Mouse (Mus musculus): Measurements from ENCODE around the gene Elmo3. TPM values are rescaled to one million over a fixed set of nuclear protein-coding genes. Genes with fewer than 3 reads are reported as not detected.

Elmo3 gene
- polyA plus RNA-seq, 1 experiment from 2014 or later: 1.3 TPM

DNA sequence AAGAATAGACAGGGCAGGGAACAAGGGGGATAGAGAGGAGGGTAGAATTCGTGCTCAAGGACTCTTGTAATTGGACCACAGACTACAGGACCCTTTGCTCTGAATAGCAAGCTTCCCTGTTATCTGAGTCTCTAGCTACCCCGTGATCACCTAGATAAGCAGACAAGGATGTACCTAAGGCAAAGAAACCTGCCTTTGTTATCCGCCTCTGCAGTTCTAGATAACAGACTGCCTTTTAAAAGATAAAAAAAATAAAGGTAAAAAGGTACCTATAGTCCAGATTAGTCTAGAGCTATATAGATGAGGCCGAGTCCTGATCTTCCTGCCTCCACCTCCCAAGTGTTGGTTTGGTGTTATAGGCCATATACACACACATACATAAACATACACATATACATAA, 37.4 kb downstream of the Elmo3 start:
- H3K9ac ChIP-seq (replicated peaks; ENCODE audit: low read depth, low read length): no peak overlapping the region
- H3K4me1 ChIP-seq (ENCODE audit: control insufficient read depth, insufficient read depth, low read length): no peaks in the 10 kb centered on the region
- no peak for ATAC-seq (ENCODE audit: low read depth)
- no peaks in the 10 kb centered on the region for H3K36me3 ChIP-seq (ENCODE audit: control insufficient read depth, insufficient read depth, low read length)
- 65% methylated on average over 4 of the region's 4 CpGs for WGBS
- no peaks in the 10 kb centered on the region for H3K9me3 ChIP-seq (ENCODE audit: control insufficient read depth, low read length)
- H3K4me2 ChIP-seq (ENCODE audit: low read depth, low read length): no peak overlapping the region
- no peak overlapping the region for H3K27ac ChIP-seq (ENCODE audit: low read depth, low read length)
- H3K4me3 ChIP-seq (ENCODE audit: low read depth, low read length): no peak overlapping the region
- H3K27me3 ChIP-seq (ENCODE audit: control insufficient read depth, insufficient read depth, low read length): peaks cover 8% of the 10 kb centered on the region

DNA sequence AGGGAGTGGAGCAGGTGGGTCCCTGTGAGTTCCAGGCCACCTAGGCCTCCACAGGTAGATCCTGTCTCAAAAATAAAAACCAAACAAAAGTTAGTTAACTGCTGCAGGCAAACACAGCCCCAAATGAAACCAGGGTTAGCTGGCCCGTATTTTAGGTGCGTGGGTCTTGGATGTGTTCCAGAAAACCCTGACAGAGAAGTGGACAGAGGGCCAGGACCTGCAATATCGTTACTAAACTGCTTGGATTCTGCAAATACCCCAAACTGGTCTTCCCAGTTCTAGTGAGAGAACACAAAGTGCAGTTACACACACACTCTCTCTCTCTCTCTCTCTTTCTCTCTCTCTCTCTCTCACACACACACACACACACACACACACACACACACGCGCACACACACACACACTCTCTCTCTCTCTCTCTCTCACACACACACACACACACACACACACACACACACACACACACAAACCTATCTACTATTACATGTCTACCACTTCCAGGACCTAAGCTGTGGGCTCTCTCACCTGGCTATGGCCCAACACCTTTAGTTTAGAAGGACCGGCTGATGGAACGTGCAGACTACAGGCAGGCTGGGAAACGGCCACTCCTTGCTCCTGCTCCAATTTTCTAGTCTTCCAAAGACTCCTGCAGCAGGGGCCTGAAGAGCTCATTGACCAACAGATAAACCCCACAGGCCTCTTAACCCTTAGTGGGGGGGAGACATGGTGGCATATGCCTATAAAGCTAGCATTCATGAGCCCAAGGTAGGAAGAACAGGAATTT, 38.6 kb downstream of the Elmo3 start:
- peaks cover 8% of the 10 kb centered on the region for H3K27me3 ChIP-seq (ENCODE audit: control insufficient read depth, insufficient read depth, low read length)
- no peak overlapping the region for H3K9ac ChIP-seq (replicated peaks; ENCODE audit: low read depth, low read length)
- no peaks in the 10 kb centered on the region for H3K4me1 ChIP-seq (ENCODE audit: control insufficient read depth, insufficient read depth, low read length)
- H3K36me3 ChIP-seq (ENCODE audit: control insufficient read depth, insufficient read depth, low read length): no peaks in the 10 kb centered on the region
- ATAC-seq (ENCODE audit: low read depth): no peak
- H3K9me3 ChIP-seq (ENCODE audit: control insufficient read depth, low read length): no peaks in the 10 kb centered on the region
- WGBS: 84% methylated on average over 6 of the region's 8 CpGs
- no peak overlapping the region for H3K27ac ChIP-seq (ENCODE audit: low read depth, low read length)
- no peak overlapping the region for H3K4me3 ChIP-seq (ENCODE audit: low read depth, low read length)
- no peak overlapping the region for H3K4me2 ChIP-seq (ENCODE audit: low read depth, low read length)

DNA sequence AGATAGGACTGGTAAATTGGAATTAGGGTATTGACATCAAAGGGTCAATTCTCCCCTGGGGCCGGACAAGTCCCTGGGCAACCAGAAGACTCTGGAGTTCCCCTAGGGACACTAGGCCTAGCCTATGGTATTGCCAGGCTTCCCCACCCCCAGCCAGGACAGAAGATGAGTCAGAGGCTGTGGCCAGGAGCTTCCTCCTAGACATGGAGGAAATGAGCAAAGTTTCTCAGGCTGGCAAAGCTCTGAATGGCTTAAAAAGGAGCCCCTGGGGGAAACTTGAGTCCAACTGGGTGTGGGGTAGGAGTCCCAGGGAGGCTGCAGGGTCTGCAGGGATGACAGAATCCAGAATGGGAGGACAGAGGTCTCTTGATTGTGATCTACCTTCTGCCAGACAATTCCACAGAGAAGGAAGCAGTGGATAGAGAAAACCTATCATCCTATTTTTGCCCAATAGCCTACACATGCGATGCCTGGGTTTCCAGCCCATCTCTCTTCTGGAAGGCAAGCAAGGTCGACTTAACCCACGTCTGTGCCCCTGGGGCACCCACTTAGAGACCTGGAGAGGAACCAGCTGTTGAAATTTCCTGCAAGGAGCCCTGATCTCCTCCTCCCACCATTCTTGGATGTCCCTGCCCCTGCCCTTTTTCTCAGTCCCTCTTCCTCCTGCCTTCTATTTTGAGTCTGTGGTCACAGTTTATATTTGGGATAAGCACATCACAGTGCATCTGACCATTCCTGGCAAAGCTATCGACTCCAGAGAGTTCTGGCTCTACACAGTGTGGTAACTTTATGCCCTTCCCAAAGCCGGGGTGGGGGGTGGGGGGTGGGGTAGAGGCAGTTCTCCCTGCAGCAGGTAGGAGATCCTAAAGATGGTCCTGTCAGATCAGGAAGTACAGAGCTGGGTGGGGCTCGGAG, 39.9 kb downstream of the Elmo3 start:
- peaks cover 8% of the 10 kb centered on the region for H3K27me3 ChIP-seq (ENCODE audit: control insufficient read depth, insufficient read depth, low read length)
- H3K9me3 ChIP-seq (ENCODE audit: control insufficient read depth, low read length): no peaks in the 10 kb centered on the region
- no peak overlapping the region for H3K4me2 ChIP-seq (ENCODE audit: low read depth, low read length)
- H3K27ac ChIP-seq (ENCODE audit: low read depth, low read length): no peak overlapping the region
- no peak for ATAC-seq (ENCODE audit: low read depth)
- 73% methylated on average over 7 of the region's 7 CpGs for WGBS
- no peak overlapping the region for H3K4me3 ChIP-seq (ENCODE audit: low read depth, low read length)
- peaks cover 6% of the 10 kb centered on the region for H3K4me1 ChIP-seq (ENCODE audit: control insufficient read depth, insufficient read depth, low read length)
- no peak overlapping the region for H3K9ac ChIP-seq (replicated peaks; ENCODE audit: low read depth, low read length)
- no peaks in the 10 kb centered on the region for H3K36me3 ChIP-seq (ENCODE audit: control insufficient read depth, insufficient read depth, low read length)

DNA sequence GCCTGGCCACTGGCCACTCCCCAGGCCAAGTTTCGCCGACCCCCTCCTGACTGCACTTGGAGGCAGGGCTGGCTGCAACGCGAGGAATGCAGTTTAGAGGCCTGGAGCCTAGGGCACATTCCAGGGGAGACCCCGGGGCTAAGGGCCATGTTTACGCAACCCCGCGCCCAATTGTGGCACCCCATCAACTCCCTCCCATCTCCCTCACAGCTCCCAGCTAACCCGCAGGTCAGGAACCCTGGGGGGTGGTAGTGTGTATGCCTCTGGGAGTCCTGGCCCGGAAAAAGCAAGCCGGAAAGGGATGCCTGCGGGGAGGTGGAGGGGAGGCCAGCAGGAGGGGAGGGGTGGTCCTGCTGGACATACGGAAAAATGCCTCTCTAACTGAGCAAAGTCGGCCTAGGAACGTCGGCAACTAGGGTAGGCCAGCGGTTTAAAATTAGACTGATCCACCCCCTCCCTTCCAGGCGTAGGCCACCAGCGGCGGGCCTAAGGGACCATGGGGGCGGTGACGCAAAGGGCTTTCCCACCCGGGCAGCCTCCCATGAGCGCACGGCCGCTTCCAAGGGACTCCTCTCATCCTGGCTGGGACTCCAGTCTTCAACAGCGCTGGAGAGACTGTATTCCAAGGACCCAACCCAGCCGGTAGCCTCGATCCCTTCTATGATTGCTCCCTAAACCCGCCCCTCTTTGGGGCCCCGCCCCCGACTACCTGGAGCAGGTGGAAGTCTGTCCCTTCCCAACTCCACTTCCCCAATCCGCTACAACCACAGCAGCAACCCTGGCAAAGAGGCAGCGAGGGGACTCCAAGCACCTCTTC, 41.4 kb downstream of the Elmo3 start:
- WGBS: 3% methylated on average over 34 of the region's 34 CpGs
- no peaks in the 10 kb centered on the region for H3K9me3 ChIP-seq (ENCODE audit: control insufficient read depth, low read length)
- no peaks in the 10 kb centered on the region for H3K36me3 ChIP-seq (ENCODE audit: control insufficient read depth, insufficient read depth, low read length)
- ATAC-seq (ENCODE audit: low read depth): peak; percentile 9; the same call in 1 of the 2 replicates
- H3K4me3 ChIP-seq (ENCODE audit: low read depth, low read length): peak overlapping the region; percentile 66
- peaks cover 11% of the 10 kb centered on the region for H3K4me1 ChIP-seq (ENCODE audit: control insufficient read depth, insufficient read depth, low read length)
- H3K27ac ChIP-seq (ENCODE audit: low read depth, low read length): no peak overlapping the region
- 0 out of 2 replicates have a peak overlapping the region, but pooled peaks have one; percentile 34 for H3K9ac ChIP-seq (replicated peaks; ENCODE audit: low read depth, low read length)
- H3K4me2 ChIP-seq (ENCODE audit: low read depth, low read length): peak overlapping the region; percentile 96
- peaks cover 8% of the 10 kb centered on the region for H3K27me3 ChIP-seq (ENCODE audit: control insufficient read depth, insufficient read depth, low read length)

DNA sequence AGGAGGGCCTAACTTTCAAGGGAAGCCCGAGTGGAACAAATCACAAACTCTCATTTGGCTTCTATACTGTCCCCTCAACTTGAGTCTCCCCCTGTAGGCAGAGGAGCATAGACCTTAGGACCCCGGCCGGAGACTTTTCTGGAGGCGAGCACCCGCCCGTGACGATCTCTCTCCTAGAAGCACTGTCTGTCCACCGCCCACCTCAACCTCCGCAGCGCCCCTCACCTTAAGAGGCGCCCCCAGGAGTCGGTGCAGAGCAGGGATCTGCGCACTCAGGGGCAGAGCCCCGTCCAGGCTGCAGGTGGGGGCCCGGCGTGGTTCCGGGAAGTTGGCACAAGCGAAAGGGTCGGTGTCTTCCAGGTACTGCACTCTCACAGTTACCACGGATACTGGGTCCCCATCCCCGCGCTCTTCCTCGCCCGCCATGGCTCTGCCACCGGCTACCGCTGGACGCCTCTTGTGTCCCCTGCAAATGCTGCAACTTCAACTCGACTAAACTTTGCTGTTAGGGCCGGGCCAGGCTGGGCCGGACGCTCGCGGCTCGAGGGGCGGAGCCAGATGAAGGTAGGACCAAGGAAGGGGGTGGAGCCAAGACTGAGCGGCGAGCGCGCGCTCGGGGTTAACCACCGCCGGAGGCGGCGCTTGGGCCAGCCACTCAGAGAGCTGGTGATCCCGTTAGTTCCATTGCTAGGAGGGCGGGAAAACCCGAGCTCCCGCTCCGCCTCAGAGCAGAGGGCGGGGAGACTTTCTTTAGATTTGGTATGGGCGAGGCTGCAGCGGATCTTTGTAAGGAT, 42.2 kb downstream of the Elmo3 start, which contains the start of gene Fhod1:
Gene Fhod1 (minus strand): TSS at position 526 of the 794 bp plus-strand sequence.
- H3K9ac ChIP-seq (replicated peaks; ENCODE audit: low read depth, low read length): peak within 1 kb of the TSS; percentile 84
- WGBS: under 1% methylated on average over 52 of the region's 53 CpGs
- no peaks in the 10 kb centered on the region for H3K36me3 ChIP-seq (ENCODE audit: control insufficient read depth, insufficient read depth, low read length)
- peak within 1 kb of the TSS; percentile 45; the same call in 1 of the 2 replicates for H3K27ac ChIP-seq (ENCODE audit: low read depth, low read length)
- peak within 1 kb of the TSS; percentile 96 for H3K4me2 ChIP-seq (ENCODE audit: low read depth, low read length)
- peaks cover 11% of the 10 kb centered on the region for H3K4me1 ChIP-seq (ENCODE audit: control insufficient read depth, insufficient read depth, low read length)
- peaks cover 8% of the 10 kb centered on the region for H3K27me3 ChIP-seq (ENCODE audit: control insufficient read depth, insufficient read depth, low read length)
- no peaks in the 10 kb centered on the region for H3K9me3 ChIP-seq (ENCODE audit: control insufficient read depth, low read length)
- ATAC-seq (ENCODE audit: low read depth): peak; percentile 83
- H3K4me3 ChIP-seq (ENCODE audit: low read depth, low read length): peak within 1 kb of the TSS; percentile 66

DNA sequence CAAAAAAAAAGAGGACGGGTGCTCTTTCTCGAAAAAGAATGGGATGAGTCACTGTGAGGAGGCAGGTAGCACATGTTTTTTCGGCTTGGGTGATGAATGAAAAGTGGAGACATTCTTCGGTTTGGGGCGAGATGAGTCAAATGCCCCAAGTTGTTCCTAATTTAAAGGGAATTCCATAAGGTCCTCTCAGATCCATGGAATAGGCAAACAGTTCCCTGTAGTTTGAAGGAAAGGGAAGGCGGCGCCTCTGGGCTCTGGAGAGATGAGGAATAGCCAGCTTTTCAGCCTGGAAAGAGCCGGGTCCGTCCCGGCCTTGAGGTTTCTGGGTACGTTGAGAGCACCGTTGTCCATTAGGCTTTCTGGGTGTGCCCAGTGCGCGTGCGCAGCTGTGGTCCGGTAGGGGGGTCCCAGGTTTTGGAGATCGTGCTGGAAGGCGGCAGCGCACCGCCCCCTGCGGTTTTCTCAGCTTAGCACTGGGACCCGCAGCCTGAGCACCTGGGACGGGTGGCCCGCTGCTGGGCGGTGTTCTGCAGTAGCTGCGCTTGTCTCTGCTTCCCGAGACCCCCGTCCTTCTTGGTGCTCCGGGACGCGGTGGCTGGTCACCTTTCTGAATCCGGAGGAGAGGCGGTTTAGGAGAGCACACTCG, 43.2 kb downstream of the Elmo3 start, which contains the start of gene Slc9a5:
Gene Slc9a5 (plus strand): TSS at position 394 of the 646 bp plus-strand sequence.
- Histone ChIP-seq H3K9me3 (ENCODE audit: control insufficient read depth, low read length) (no peaks in the 10 kb centered on the region), H3K36me3 (ENCODE audit: control insufficient read depth, insufficient read depth, low read length) (no peaks in the 10 kb centered on the region), H3K4me3 (ENCODE audit: low read depth, low read length) (peak within 1 kb of the TSS; percentile 66), H3K9ac (replicated peaks; ENCODE audit: low read depth, low read length) (peak within 1 kb of the TSS; percentile 84), H3K4me2 (ENCODE audit: low read depth, low read length) (peak within 1 kb of the TSS; percentile 96), H3K27ac (ENCODE audit: low read depth, low read length) (peak within 1 kb of the TSS; percentile 45; the same call in 1 of the 2 replicates), H3K4me1 (ENCODE audit: control insufficient read depth, insufficient read depth, low read length) (peaks cover 11% of the 10 kb centered on the region), H3K27me3 (ENCODE audit: control insufficient read depth, insufficient read depth, low read length) (peaks cover 8% of the 10 kb centered on the region)
- ATAC-seq (ENCODE audit: low read depth): peak; percentile 19
- under 1% methylated on average over 34 of the region's 34 CpGs for WGBS

DNA sequence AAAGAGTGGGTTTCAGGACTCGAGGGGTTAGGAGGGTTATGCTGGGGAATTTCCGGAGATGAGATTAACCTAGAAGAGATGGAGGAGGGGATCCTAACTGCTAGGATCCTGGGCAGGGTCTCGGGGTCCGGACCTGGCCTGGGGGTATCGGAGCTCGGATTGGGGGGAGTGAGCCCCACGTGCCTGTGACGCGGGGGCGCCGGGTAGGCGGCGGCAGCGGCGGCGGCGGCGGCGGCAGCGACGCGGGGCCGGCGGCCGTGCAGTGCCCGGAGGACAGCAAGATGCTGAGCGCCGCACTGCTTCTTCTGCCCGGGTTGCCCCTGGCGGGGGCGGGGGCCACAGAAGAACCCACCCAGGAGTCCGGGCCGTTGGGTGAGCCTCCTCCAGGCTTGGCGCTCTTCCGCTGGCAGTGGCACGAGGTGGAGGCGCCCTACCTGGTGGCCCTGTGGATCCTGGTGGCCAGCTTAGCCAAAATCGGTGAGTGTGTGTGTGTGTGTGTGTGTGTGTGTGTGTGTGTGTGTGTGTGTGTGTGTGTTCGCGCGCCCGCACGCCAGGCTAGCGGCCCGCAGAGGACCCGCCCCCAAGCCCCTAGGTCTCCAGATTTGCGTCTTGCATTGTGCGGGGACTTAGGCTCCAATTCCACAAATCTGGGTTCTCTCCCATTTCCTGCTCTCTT, 43.8 kb downstream of the Elmo3 start:
- H3K4me2 ChIP-seq (ENCODE audit: low read depth, low read length): peak overlapping the region; percentile 96
- H3K4me3 ChIP-seq (ENCODE audit: low read depth, low read length): peak overlapping the region; percentile 66
- peak overlapping the region; percentile 84 for H3K9ac ChIP-seq (replicated peaks; ENCODE audit: low read depth, low read length)
- peaks cover 8% of the 10 kb centered on the region for H3K27me3 ChIP-seq (ENCODE audit: control insufficient read depth, insufficient read depth, low read length)
- no peaks in the 10 kb centered on the region for H3K36me3 ChIP-seq (ENCODE audit: control insufficient read depth, insufficient read depth, low read length)
- peak; percentile 38 for ATAC-seq (ENCODE audit: low read depth)
- H3K27ac ChIP-seq (ENCODE audit: low read depth, low read length): peak overlapping the region; percentile 45; the same call in 1 of the 2 replicates
- no peaks in the 10 kb centered on the region for H3K9me3 ChIP-seq (ENCODE audit: control insufficient read depth, low read length)
- peaks cover 11% of the 10 kb centered on the region for H3K4me1 ChIP-seq (ENCODE audit: control insufficient read depth, insufficient read depth, low read length)
- WGBS: under 1% methylated on average over 48 of the region's 48 CpGs

Measured in neural tube, embryonic 14.5 days (tissue).